Mouse (Mus musculus) stomach, postnatal 0 days (tissue): ENCODE results near the gene Pgs1. TPM values are rescaled to one million over a fixed set of nuclear protein-coding genes. Genes with fewer than 3 reads are reported as not detected.

Source experiments
- ATAC-seq: fragments of 200-750 bp; cut with Nextera tagmentation; 2 replicates; pipeline ENCODE4 v1.8.0; 2017; ENCODE audit not compliant: low FRiP score, low TSS enrichment
- DNase-seq: peaks from one replicate; pipeline ENCODE4 v3.0.0-alpha.2; 2016; ENCODE audit warnings: low spot score
- H3K27ac ChIP-seq: fragments of 300-500 bp; sonication (generic); replicated peaks from 2 replicates; pipeline ENCODE4 v1.5.1; 2014; ENCODE audit warnings: mild to moderate bottlenecking, control low read depth
- H3K27me3 ChIP-seq: fragments of 300-500 bp; sonication (generic); 2 replicates; pipeline ENCODE4 v1.6.1; 2014; ENCODE audit warnings: low read length; ENCODE audit not compliant: control insufficient read depth, insufficient read depth
- H3K36me3 ChIP-seq: fragments of 300-500 bp; sonication (generic); 2 replicates; pipeline ENCODE4 v1.6.1; 2014; ENCODE audit warnings: low read length, mixed read lengths; ENCODE audit not compliant: control insufficient read depth, insufficient read depth
- H3K4me1 ChIP-seq: fragments of 300-500 bp; sonication (generic); replicated peaks from 2 replicates; pipeline ENCODE4 v1.6.1; 2014; ENCODE audit warnings: antibody characterized with exemption; ENCODE audit not compliant: control insufficient read depth, insufficient read depth
- H3K4me2 ChIP-seq: fragments of 300-500 bp; sonication (generic); replicated peaks from 2 replicates; pipeline ENCODE4 v1.6.1; 2014; ENCODE audit warnings: low read depth, mild to moderate bottlenecking, control low read depth, moderate library complexity
- H3K4me3 ChIP-seq: fragments of 300-500 bp; sonication (generic); 2 replicates; pipeline ENCODE4 v1.5.1; 2014; ENCODE audit warnings: low read depth, low read length, control low read depth
- H3K9ac ChIP-seq: fragments of 300-500 bp; sonication (generic); 2 replicates; pipeline ENCODE4 v1.6.1; 2014; ENCODE audit warnings: mild to moderate bottlenecking, low read length, control low read depth, mixed read lengths
- H3K9me3 ChIP-seq: fragments of 300-500 bp; sonication (generic); 2 replicates; pipeline ENCODE4 v1.6.1; 2016; ENCODE audit warnings: low read length; ENCODE audit not compliant: control insufficient read depth
- CTCF ChIP-seq: IDR thresholded peaks from 2 replicates; pipeline ENCODE4 v1.5.1; 2016; ENCODE audit warnings: antibody characterized with exemption, low read depth, mild to moderate bottlenecking, moderate library complexity
- EP300 ChIP-seq: optimal IDR thresholded peaks from 2 replicates; pipeline ENCODE3; 2016; ENCODE audit warnings: antibody characterized with exemption
- WGBS: fragments of 180-500 bp; shearing (Covaris S2); extraction: QIAGEN DNeasy Blood & Tissue Kit; methylation state at CpG from one replicate; pipeline ENCODE4 v1.1.7; 2014; 5-methylcytosine and 5-hydroxymethylcytosine counted together
- polyA plus RNA-seq: library from polyadenylated mRNA; unstranded; fragments of >200 nt; fragmentation: Nextera tagmentation; extraction: Ambion mirVana; gene quantifications from 2 replicates; pipeline ENCODE4 v1.2.1, GENCODE M21; 2015

Gene Pgs1
- polyA plus RNA-seq, 1 experiment from 2014 or later: 28.7 TPM

- TF ChIP-seq EP300 (no peak), CTCF (no peak)
- no peak overlapping the region for H3K9ac ChIP-seq
- no peak overlapping the region for H3K4me2 ChIP-seq
- H3K4me3 ChIP-seq: no peak overlapping the region
- ATAC-seq (no peak), DNase-seq (no peak)
- H3K4me1 ChIP-seq: peaks cover 13% of the 10 kb centered on the region
- H3K27ac ChIP-seq: peak overlapping the region; percentile 76
- WGBS: 57% methylated on average over 1 of the region's 1 CpGs
- peaks cover 22% of the 10 kb centered on the region for H3K36me3 ChIP-seq
- H3K9me3 ChIP-seq: no peaks in the 10 kb centered on the region
- H3K27me3 ChIP-seq: no peaks in the 10 kb centered on the region
Measured at GRCm38 (mm10) chr11:118000083-118000482, 14.0 kb downstream of the Pgs1 start.

DNA sequence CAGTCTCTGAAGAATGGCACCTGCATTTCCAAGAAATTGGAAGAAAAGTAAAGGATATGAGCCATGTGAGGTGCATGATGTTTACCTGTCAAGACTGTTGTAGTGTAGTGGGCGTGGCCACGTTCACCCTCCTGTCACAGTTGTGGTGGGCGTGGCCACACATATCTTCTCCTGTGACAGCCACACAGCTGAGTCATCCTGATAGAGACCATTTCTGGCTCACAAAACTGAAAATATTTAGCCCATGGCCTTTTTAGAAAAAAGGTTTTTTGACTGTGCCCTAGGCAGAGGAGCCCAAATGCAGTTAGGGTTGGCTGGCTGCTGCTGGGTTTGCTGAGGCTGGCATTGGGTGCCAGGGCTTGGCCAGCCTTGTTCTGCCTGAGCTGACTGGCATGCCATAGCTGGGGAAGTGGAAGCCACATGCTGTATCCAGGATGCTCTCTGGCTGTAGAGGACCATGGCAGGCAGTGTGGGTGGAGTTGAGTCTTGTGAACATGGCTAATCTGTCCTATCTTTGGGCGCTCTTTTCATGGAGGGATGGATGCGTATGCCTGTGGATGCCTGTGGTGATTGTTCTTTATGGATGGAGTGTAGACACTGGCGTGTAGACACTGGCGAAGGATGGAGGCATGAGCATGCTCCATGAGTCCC lies 14.6 kb downstream of the Pgs1 start:
- H3K4me1 ChIP-seq: peaks cover 9% of the 10 kb centered on the region; the same call in 1 of the 2 replicates
- H3K9me3 ChIP-seq: no peaks in the 10 kb centered on the region
- peak overlapping the region; percentile 76 for H3K27ac ChIP-seq
- 84% methylated on average over 7 of the region's 7 CpGs for WGBS
- peaks cover 28% of the 10 kb centered on the region for H3K36me3 ChIP-seq
- H3K27me3 ChIP-seq: no peaks in the 10 kb centered on the region
- TF ChIP-seq EP300 (no peak), CTCF (no peak)
- ATAC-seq (no peak), DNase-seq (peak; percentile 51)
- no peak overlapping the region for H3K4me2 ChIP-seq
- H3K9ac ChIP-seq: no peak overlapping the region
- no peak overlapping the region for H3K4me3 ChIP-seq

DNA sequence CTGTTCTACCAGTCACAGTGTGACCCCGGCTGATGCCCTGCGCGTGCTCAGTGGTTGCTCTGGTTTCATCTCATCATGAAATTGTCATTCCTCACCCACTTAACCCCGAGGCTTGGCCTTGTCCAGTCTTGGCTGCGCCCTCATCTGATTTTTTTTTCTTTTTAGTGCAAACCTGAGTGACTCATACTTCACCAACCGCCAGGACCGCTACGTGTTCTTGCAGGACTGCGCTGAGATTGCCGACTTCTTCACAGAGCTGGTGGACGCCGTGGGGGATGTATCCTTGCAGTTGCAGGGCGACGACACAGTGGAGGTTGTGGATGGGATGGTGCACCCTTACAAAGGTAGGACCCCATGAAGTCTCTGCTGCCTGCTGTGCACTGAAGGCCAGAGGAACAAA lies 17.1 kb downstream of the Pgs1 start:
- no peak for DNase-seq
- no peak overlapping the region for H3K4me3 ChIP-seq
- TF ChIP-seq EP300 (no peak), CTCF (no peak)
- WGBS: 86% methylated on average over 14 of the region's 14 CpGs
- no peak overlapping the region for H3K4me2 ChIP-seq
- peaks cover 6% of the 10 kb centered on the region for H3K4me1 ChIP-seq
- no peak overlapping the region for H3K27ac ChIP-seq
- no peaks in the 10 kb centered on the region for H3K9me3 ChIP-seq
- no peak for ATAC-seq
- H3K36me3 ChIP-seq: peaks cover 32% of the 10 kb centered on the region
- H3K9ac ChIP-seq: no peak overlapping the region
- H3K27me3 ChIP-seq: no peaks in the 10 kb centered on the region

DNA sequence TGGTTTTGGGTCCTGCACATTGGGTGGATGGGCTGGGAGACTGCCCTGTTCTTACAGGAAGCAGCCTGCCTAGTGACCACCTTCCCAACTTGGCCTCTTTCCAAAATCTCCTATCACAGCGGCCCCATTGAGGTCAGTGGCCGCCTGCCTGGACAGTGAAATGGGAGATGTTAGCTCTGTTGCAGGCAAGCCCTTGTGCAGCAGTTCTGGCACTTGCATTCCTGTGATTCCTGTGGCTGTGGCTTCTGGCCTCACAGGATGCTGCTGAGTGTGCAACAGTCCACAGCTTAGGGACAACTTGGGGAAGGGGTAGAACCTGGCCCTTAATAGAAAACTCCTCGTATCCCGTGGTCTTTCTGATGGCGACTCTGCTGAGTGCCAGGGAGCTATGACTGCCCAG lies 17.6 kb downstream of the Pgs1 start:
- WGBS: 66% methylated on average over 5 of the region's 5 CpGs
- ATAC-seq (no peak), DNase-seq (no peak)
- peaks cover 6% of the 10 kb centered on the region for H3K4me1 ChIP-seq
- H3K9me3 ChIP-seq: no peaks in the 10 kb centered on the region
- H3K9ac ChIP-seq: no peak overlapping the region
- no peak overlapping the region for H3K4me3 ChIP-seq
- H3K36me3 ChIP-seq: peaks cover 32% of the 10 kb centered on the region
- H3K4me2 ChIP-seq: no peak overlapping the region
- TF ChIP-seq EP300: no peak
- no peak for TF ChIP-seq CTCF
- H3K27me3 ChIP-seq: no peaks in the 10 kb centered on the region
- H3K27ac ChIP-seq: no peak overlapping the region

- Histone ChIP-seq H3K9ac (no peak overlapping the region), H3K27me3 (no peaks in the 10 kb centered on the region), H3K4me1 (peaks cover 3% of the 10 kb centered on the region), H3K36me3 (peaks cover 32% of the 10 kb centered on the region), H3K4me3 (no peak overlapping the region), H3K4me2 (no peak overlapping the region), H3K9me3 (no peaks in the 10 kb centered on the region), H3K27ac (no peak overlapping the region)
- DNase-seq (no peak), ATAC-seq (no peak)
- no peak for TF ChIP-seq EP300
- WGBS: 80% methylated on average over 5 of the region's 5 CpGs
Measured at GRCm38 (mm10) chr11:118004217-118004616, 18.1 kb downstream of the Pgs1 start.

DNA sequence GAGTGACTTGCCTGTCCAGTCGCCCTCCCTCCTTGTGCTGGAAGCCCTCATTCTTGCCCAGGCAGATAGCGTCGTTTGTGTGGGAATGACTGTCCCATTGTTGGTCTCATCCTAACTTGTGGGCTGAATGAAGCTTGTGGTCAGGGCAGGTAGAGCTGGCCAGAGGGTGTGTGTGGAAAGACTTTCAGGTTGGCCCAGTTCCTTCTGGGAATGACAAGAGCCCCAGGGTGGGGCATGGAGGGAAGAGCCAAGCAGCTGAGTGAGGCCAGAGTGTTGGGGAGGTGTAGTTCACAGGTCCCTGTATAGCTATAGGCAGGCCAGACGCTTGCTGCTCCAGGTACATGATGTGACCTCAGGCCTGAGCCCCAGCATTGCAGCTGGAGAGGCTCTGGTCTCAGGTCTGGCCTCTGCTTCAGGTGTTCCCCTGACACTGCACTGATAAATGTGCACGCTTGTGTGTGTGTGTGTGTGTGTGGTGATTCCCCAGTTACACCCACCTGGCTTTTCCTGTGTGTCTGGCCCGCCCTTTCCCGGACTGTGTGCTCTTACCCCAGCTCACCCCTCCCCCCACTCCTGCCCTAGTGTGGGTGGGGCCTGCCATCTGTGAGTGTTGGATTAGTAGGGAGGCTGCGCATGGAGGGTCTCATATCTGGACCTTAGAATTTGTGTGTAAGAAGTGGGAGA lies 21.5 kb downstream of the Pgs1 start:
- Histone ChIP-seq H3K4me2 (no peak overlapping the region), H3K27ac (peak overlapping the region; percentile 41; the same call in 1 of the 2 replicates), H3K4me1 (peaks cover 7% of the 10 kb centered on the region), H3K36me3 (peaks cover 21% of the 10 kb centered on the region), H3K9ac (no peak overlapping the region), H3K27me3 (no peaks in the 10 kb centered on the region), H3K4me3 (no peak overlapping the region), H3K9me3 (no peaks in the 10 kb centered on the region)
- DNase-seq (peak; percentile 78), ATAC-seq (peak; percentile 68)
- WGBS: 40% methylated on average over 8 of the region's 8 CpGs
- TF ChIP-seq CTCF (no peak), EP300 (no peak)
